Mouse (Mus musculus) forebrain, postnatal 0 days (tissue): ENCODE data around the gene Arhgdia. TPM values are rescaled to one million over a fixed set of nuclear protein-coding genes. Genes with fewer than 3 reads are reported as not detected.
A peak's percentile ranks its signal among the peaks of the same experiment; 100 is the strongest.

Experiments
- ATAC-seq: fragments of 200-750 bp; cut with Nextera tagmentation; 2 replicates; pipeline ENCODE4 v1.8.0; 2017; ENCODE audit warnings: mild to moderate bottlenecking, moderate library complexity
- DNase-seq: peaks from one replicate; pipeline ENCODE4 v3.0.0-alpha.2; 2015
- H3K27ac ChIP-seq: fragments of 300-500 bp; sonication (generic); 2 replicates; pipeline ENCODE4 v1.5.1; 2014; ENCODE audit warnings: low read depth, mild to moderate bottlenecking, antibody characterized with exemption, low read length, moderate library complexity, mixed read lengths
- H3K27me3 ChIP-seq: fragments of 300-500 bp; sonication (generic); 2 replicates; pipeline ENCODE4 v1.6.1; 2014; ENCODE audit warnings: mild to moderate bottlenecking, low read length, mixed read lengths; ENCODE audit not compliant: insufficient read depth
- H3K36me3 ChIP-seq: fragments of 300-500 bp; sonication (generic); 2 replicates; pipeline ENCODE4 v1.6.1; 2014; ENCODE audit warnings: mild to moderate bottlenecking, moderate library complexity; ENCODE audit not compliant: insufficient read depth
- H3K4me1 ChIP-seq: fragments of 300-500 bp; sonication (generic); 2 replicates; pipeline ENCODE4 v1.6.1; 2014; ENCODE audit warnings: antibody characterized with exemption; ENCODE audit not compliant: insufficient read depth
- H3K4me2 ChIP-seq: fragments of 300-500 bp; sonication (generic); 2 replicates; pipeline ENCODE4 v1.6.1; 2014; ENCODE audit warnings: low read depth, mild to moderate bottlenecking, moderate library complexity
- H3K4me3 ChIP-seq: fragments of 300-500 bp; sonication (generic); 2 replicates; pipeline ENCODE4 v1.5.1; 2014; ENCODE audit warnings: low read depth, low read length, mixed read lengths
- H3K9ac ChIP-seq: fragments of 300-500 bp; sonication (generic); 2 replicates; pipeline ENCODE4 v1.6.1; 2014; ENCODE audit warnings: mild to moderate bottlenecking
- H3K9me3 ChIP-seq: fragments of 300-500 bp; sonication (generic); 2 replicates; pipeline ENCODE4 v1.6.1; 2016; ENCODE audit warnings: low read length
- CTCF ChIP-seq: sonication (generic); IDR thresholded peaks from 2 replicates; pipeline ENCODE4 v1.5.1; 2016; ENCODE audit warnings: antibody characterized with exemption, control low read depth, low read depth
- WGBS: fragments of 180-500 bp; shearing (Covaris S2); extraction: QIAGEN DNeasy Blood & Tissue Kit; methylation state at CpG from one replicate; pipeline ENCODE4 v1.1.7; 2014; 5-methylcytosine and 5-hydroxymethylcytosine counted together
- polyA plus RNA-seq: library from polyadenylated mRNA; unstranded; fragments of >200 nt; fragmentation: Nextera tagmentation; extraction: Ambion mirVana; gene quantifications from 2 replicates; pipeline ENCODE4 v1.2.1, GENCODE M21; 2015
- total RNA-seq: library from RNA; depleted of rRNA; stranded (reverse); fragments of >200 nt; gene quantifications from 2 replicates; pipeline ENCODE4 v1.2.3, GENCODE M21; 2014

Gene Arhgdia
- total and polyA plus RNA-seq, 2 experiments from 2014 or later: 237 to 435 TPM

DNA sequence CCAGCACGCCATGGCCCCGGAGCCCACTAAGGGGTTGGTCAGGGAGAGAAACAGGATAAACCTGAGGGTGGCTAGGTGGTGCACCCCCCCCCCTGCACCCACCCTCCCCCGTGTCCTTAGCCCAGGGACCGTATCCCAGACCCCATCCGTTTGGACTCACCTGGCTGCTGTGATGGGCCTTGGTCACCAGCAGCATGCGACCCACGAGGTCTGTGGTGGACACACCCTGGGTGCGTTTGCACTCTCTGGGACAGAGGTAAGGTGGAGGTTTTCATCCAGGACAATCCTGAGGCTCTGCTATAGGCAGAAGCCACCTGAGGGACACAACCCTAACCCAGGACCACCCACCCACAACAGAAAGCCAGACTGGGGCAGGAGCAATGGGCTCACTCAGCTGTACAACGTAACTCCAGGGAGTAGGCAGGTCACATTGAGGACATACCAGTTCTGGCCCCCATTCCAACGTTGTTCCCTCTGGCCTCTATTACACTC, 32.1 kb upstream of the Arhgdia start:
- H3K36me3 ChIP-seq: peaks cover 60% of the 10 kb centered on the region
- ATAC-seq (no peak), DNase-seq (no peak)
- H3K4me3 ChIP-seq: no peak overlapping the region
- H3K9ac ChIP-seq: no peak overlapping the region
- H3K27me3 ChIP-seq: no peaks in the 10 kb centered on the region
- no peak overlapping the region for H3K4me2 ChIP-seq
- no peak for TF ChIP-seq CTCF
- H3K4me1 ChIP-seq: peaks cover 9% of the 10 kb centered on the region
- 90% methylated on average over 10 of the region's 10 CpGs for WGBS
- no peak overlapping the region for H3K27ac ChIP-seq
- H3K9me3 ChIP-seq: no peaks in the 10 kb centered on the region

DNA sequence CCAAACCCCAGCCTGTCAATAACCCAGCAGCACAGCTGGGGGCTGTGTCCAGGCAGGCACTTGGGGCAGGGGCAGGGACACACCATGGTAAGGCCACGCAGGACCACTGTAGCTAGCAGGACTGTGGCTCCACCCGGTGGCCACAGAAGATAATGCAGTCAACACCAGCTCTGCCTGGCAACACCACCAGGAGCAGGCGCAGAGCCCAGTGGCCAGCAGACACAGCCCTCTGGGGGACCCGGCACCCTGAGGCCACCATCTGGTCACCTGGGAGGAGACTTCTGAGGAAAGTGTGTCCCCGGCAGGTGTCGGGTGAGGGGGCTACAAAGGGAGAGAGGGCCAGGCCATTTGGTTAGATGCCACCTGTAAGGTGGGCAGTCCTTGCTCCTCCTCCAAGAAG, 31.3 kb upstream of the Arhgdia start:
- Histone ChIP-seq H3K9me3 (no peaks in the 10 kb centered on the region), H3K4me3 (no peak overlapping the region), H3K27ac (no peak overlapping the region), H3K27me3 (no peaks in the 10 kb centered on the region), H3K4me2 (no peak overlapping the region), H3K9ac (no peak overlapping the region), H3K36me3 (peaks cover 57% of the 10 kb centered on the region), H3K4me1 (peaks cover 9% of the 10 kb centered on the region)
- WGBS: 41% methylated on average over 6 of the region's 6 CpGs
- peak; percentile 88 for TF ChIP-seq CTCF
- peak; percentile 23; the same call in 1 of the 2 replicates for ATAC-seq
- DNase-seq: peak; percentile 64

- Histone ChIP-seq H3K9ac (no peak overlapping the region), H3K4me2 (no peak overlapping the region), H3K36me3 (peaks cover 72% of the 10 kb centered on the region), H3K4me1 (no peaks in the 10 kb centered on the region), H3K9me3 (no peaks in the 10 kb centered on the region), H3K27me3 (no peaks in the 10 kb centered on the region), H3K27ac (no peak overlapping the region), H3K4me3 (no peak overlapping the region)
- ATAC-seq (no peak), DNase-seq (no peak)
- TF ChIP-seq CTCF: no peak
- 88% methylated on average over 9 of the region's 9 CpGs for WGBS
These were observed 29.1 kb upstream of the Arhgdia start for GRCm38 (mm10) chr11:120610477-120611046.

- ATAC-seq (no peak), DNase-seq (no peak)
- H3K9ac ChIP-seq: no peak overlapping the region
- H3K4me2 ChIP-seq: no peak overlapping the region
- H3K4me3 ChIP-seq: no peak overlapping the region
- WGBS: 37% methylated on average over 8 of the region's 8 CpGs
- H3K9me3 ChIP-seq: no peaks in the 10 kb centered on the region
- TF ChIP-seq CTCF: no peak
- peaks cover 74% of the 10 kb centered on the region for H3K36me3 ChIP-seq
- no peaks in the 10 kb centered on the region for H3K4me1 ChIP-seq
- H3K27ac ChIP-seq: no peak overlapping the region
- H3K27me3 ChIP-seq: no peaks in the 10 kb centered on the region
These were observed 27.8 kb upstream of the Arhgdia start for GRCm38 (mm10) chr11:120609250-120609649.

- ATAC-seq: no peak
- Histone ChIP-seq H3K27ac (no peak within 1 kb of the TSS), H3K4me3 (no peak within 1 kb of the TSS), H3K9ac (peak within 1 kb of the TSS; percentile 26; the same call in 1 of the 2 replicates), H3K9me3 (no peaks in the 10 kb centered on the region), H3K36me3 (peaks cover 69% of the 10 kb centered on the region), H3K4me2 (peak within 1 kb of the TSS; percentile 31), H3K27me3 (no peaks in the 10 kb centered on the region), H3K4me1 (no peaks in the 10 kb centered on the region)
- no peak for TF ChIP-seq CTCF
- WGBS: 8% methylated on average over 45 of the region's 45 CpGs
- DNase-seq: no peak
These were observed 27.0 kb upstream of the Arhgdia start, which contains the start of gene Npb for GRCm38 (mm10) chr11:120608241-120609034. Gene Npb, plus strand, starts transcription at chr11:120608477.

GRCm38 (mm10) chr11:120606764-120607163, 25.3 kb upstream of the Arhgdia start:
- no peak overlapping the region for H3K9ac ChIP-seq
- TF ChIP-seq CTCF: no peak
- H3K36me3 ChIP-seq: peaks cover 68% of the 10 kb centered on the region
- H3K4me2 ChIP-seq: no peak overlapping the region
- H3K4me3 ChIP-seq: no peak overlapping the region
- no peaks in the 10 kb centered on the region for H3K4me1 ChIP-seq
- H3K27me3 ChIP-seq: no peaks in the 10 kb centered on the region
- H3K27ac ChIP-seq: no peak overlapping the region
- no peak for ATAC-seq
- DNase-seq: no peak
- 76% methylated on average over 4 of the region's 4 CpGs for WGBS
- H3K9me3 ChIP-seq: no peaks in the 10 kb centered on the region

DNA sequence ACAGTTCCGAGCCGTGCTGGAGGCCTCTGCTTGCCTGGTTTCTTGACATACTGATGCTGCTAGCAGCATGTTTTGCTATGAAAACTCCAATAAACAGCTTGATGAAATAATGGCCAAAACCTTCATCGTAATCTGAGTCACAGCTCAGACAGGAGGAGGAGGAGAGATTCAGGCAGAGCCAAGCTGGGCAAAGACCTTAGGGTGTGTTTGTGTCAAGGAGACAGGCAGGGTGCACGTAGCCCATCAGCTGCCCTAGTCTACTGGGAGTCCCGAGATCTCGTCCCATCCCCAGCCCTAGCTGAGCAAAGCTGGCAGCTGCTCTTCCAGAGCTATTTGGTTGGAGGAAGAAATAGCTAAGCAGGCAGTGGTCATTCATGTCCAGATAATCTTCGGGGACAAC, 24.2 kb upstream of the Arhgdia start:
- H3K4me1 ChIP-seq: no peaks in the 10 kb centered on the region
- 86% methylated on average over 7 of the region's 7 CpGs for WGBS
- DNase-seq (no peak), ATAC-seq (no peak)
- no peak overlapping the region for H3K4me2 ChIP-seq
- H3K9me3 ChIP-seq: no peaks in the 10 kb centered on the region
- TF ChIP-seq CTCF: no peak
- peaks cover 65% of the 10 kb centered on the region for H3K36me3 ChIP-seq
- no peak overlapping the region for H3K27ac ChIP-seq
- no peak overlapping the region for H3K4me3 ChIP-seq
- no peaks in the 10 kb centered on the region for H3K27me3 ChIP-seq
- no peak overlapping the region for H3K9ac ChIP-seq
